ENCODE assay signal across 21 mouse cellular contexts in genomic region chr3:131190671-131191367, GRCm38 (mm10).
DNase-seq lines count a peak whose midpoint lies in the region; ATAC-seq and TF ChIP-seq lines count a peak whose summit lies in the region.
"Had no signal": no experiment of that assay in that cellular context is flagged by ENCODE, and none has a peak within 500 bp of the region (broad histone marks: within the 10 kb centered on the region; RNA-seq: fewer than 3 reads in every experiment).

No protein-coding gene starts in this region.

- peaks cover 17% of the 10 kb centered on the region; the same call in 1 of the 2 replicates for H3K4me1 ChIP-seq in forebrain, embryonic 12.5 days
- peaks cover 15% of the 10 kb centered on the region for H3K4me1 ChIP-seq in forebrain, embryonic 13.5 days
- H3K4me1 ChIP-seq in lung, embryonic 14.5 days (ENCODE audit: insufficient read depth), result no peaks in the 10 kb centered on the region
- no peaks in the 10 kb centered on the region for H3K4me1 ChIP-seq in lung, adult 2 months (ENCODE audit: control insufficient read depth, insufficient read depth, low read length)
- H3K4me1 ChIP-seq in midbrain, embryonic 15.5 days, result peaks cover 13% of the 10 kb centered on the region; the same call in 1 of the 2 replicates
- no peaks in the 10 kb centered on the region for H3K4me1 ChIP-seq in midbrain, postnatal 0 days (ENCODE audit: insufficient read depth, low read length)
- 0 out of 2 replicates have a peak, but pooled peaks cover 4% of the 10 kb centered on the region for H3K4me1 ChIP-seq in midbrain, embryonic 16.5 days (ENCODE audit: control insufficient read depth, insufficient read depth, low read length)
- H3K4me1 ChIP-seq: heart, embryonic 15.5 days had no signal

- no peak overlapping the region for H3K9ac ChIP-seq in forebrain, embryonic 12.5 days
- H3K9ac ChIP-seq in forebrain, embryonic 13.5 days, result no peak overlapping the region
- no peak overlapping the region for H3K9ac ChIP-seq in lung, embryonic 14.5 days
- no peak overlapping the region for H3K9ac ChIP-seq in midbrain, embryonic 15.5 days
- no peak overlapping the region for H3K9ac ChIP-seq in midbrain, postnatal 0 days (replicated peaks; ENCODE audit: low read length, poor library complexity, severe bottlenecking)
- H3K9ac ChIP-seq in midbrain, embryonic 16.5 days (ENCODE audit: low read depth, low read length), result no peak overlapping the region
- H3K9ac ChIP-seq: embryonic facial prominence, embryonic 13.5 days; heart, embryonic 15.5 days; hindbrain, embryonic 13.5 days had no signal

- no peaks in the 10 kb centered on the region for H3K9me3 ChIP-seq in forebrain, embryonic 12.5 days
- no peaks in the 10 kb centered on the region for H3K9me3 ChIP-seq in forebrain, embryonic 13.5 days (replicated peaks)
- no peaks in the 10 kb centered on the region for H3K9me3 ChIP-seq in lung, embryonic 14.5 days (ENCODE audit: low read depth, low read length)
- no peaks in the 10 kb centered on the region for H3K9me3 ChIP-seq in midbrain, embryonic 15.5 days
- no peaks in the 10 kb centered on the region for H3K9me3 ChIP-seq in midbrain, postnatal 0 days (ENCODE audit: low read length)
- no peaks in the 10 kb centered on the region for H3K9me3 ChIP-seq in midbrain, embryonic 16.5 days (replicated peaks; ENCODE audit: control insufficient read depth, low read length, poor library complexity, severe bottlenecking)
- H3K9me3 ChIP-seq: embryonic facial prominence, embryonic 13.5 days; heart, embryonic 15.5 days; hindbrain, embryonic 13.5 days had no signal

- no peaks in the 10 kb centered on the region for H3K27me3 ChIP-seq in forebrain, embryonic 12.5 days
- no peaks in the 10 kb centered on the region for H3K27me3 ChIP-seq in forebrain, embryonic 13.5 days
- no peaks in the 10 kb centered on the region for H3K27me3 ChIP-seq in lung, embryonic 14.5 days (ENCODE audit: insufficient read depth, low read length)
- no peaks in the 10 kb centered on the region for H3K27me3 ChIP-seq in midbrain, embryonic 15.5 days (replicated peaks)
- no peaks in the 10 kb centered on the region for H3K27me3 ChIP-seq in midbrain, postnatal 0 days (ENCODE audit: insufficient read depth, low read length)
- no peaks in the 10 kb centered on the region for H3K27me3 ChIP-seq in midbrain, embryonic 16.5 days (ENCODE audit: control insufficient read depth, insufficient read depth, low read depth, low read length)
- H3K27me3 ChIP-seq: embryonic facial prominence, embryonic 13.5 days; heart, embryonic 15.5 days; hindbrain, embryonic 13.5 days had no signal

- 76% methylated on average over 19 of the region's 19 CpGs for WGBS in forebrain, embryonic 12.5 days
- WGBS in forebrain, embryonic 13.5 days, result 83% methylated on average over 19 of the region's 19 CpGs
- 69% methylated on average over 19 of the region's 19 CpGs for WGBS in lung, embryonic 14.5 days
- WGBS in lung, adult 2 months, result 76% methylated on average over 19 of the region's 19 CpGs
- WGBS in midbrain, embryonic 15.5 days, result 84% methylated on average over 19 of the region's 19 CpGs
- WGBS in midbrain, postnatal 0 days, result 87% methylated on average over 19 of the region's 19 CpGs
- 86% methylated on average over 19 of the region's 19 CpGs for whole genome bisulfite sequencing in midbrain, embryonic 16.5 days

- H3K36me3 ChIP-seq in forebrain, embryonic 12.5 days (replicated peaks), result no peaks in the 10 kb centered on the region; the same call in 1 of the 2 replicates
- H3K36me3 ChIP-seq in forebrain, embryonic 13.5 days (ENCODE audit: poor library complexity, severe bottlenecking), result 0 out of 2 replicates have a peak, but pooled peaks cover 12% of the 10 kb centered on the region
- peaks cover 3% of the 10 kb centered on the region; the same call in 1 of the 2 replicates for H3K36me3 ChIP-seq in lung, embryonic 14.5 days (ENCODE audit: insufficient read depth)
- no peaks in the 10 kb centered on the region for H3K36me3 ChIP-seq in midbrain, embryonic 15.5 days (replicated peaks)
- H3K36me3 ChIP-seq in midbrain, postnatal 0 days (ENCODE audit: insufficient read depth, low read length), result no peaks in the 10 kb centered on the region
- no peaks in the 10 kb centered on the region for H3K36me3 ChIP-seq in midbrain, embryonic 16.5 days (ENCODE audit: control insufficient read depth, insufficient read depth, low read length)
- H3K36me3 ChIP-seq: heart, embryonic 15.5 days; hindbrain, embryonic 13.5 days had no signal

- TF ChIP-seq POLR2A in lung, adult 2 months (IDR thresholded peaks at IDR 0.05; ENCODE audit: borderline replicate concordance, extremely low read depth, low read depth, low read length), result no peak

- TF ChIP-seq CTCF in lung, embryonic 14.5 days (IDR thresholded peaks at IDR 0.05; ENCODE audit: low read depth), result no peak
- TF ChIP-seq CTCF in lung, adult 2 months (IDR thresholded peaks at IDR 0.05; ENCODE audit: insufficient read depth, low read length), result no peak
- TF ChIP-seq CTCF in midbrain, postnatal 0 days (IDR thresholded peaks at IDR 0.05), result no peak

- 0 out of 2 replicates have a peak, but pooled peaks have one; percentile 36 for ATAC-seq in forebrain, embryonic 12.5 days (ENCODE audit: low FRiP score)
- ATAC-seq in forebrain, embryonic 13.5 days, result no peak
- ATAC-seq in lung, embryonic 14.5 days (ENCODE audit: insufficient read depth), result peak; percentile 50; the same call in 1 of the 2 replicates
- ATAC-seq in midbrain, embryonic 15.5 days (replicated peaks), result 0 out of 2 replicates have a peak, but pooled peaks have one; percentile 46
- ATAC-seq in midbrain, postnatal 0 days (ENCODE audit: low FRiP score), result no peak
- ATAC-seq in midbrain, embryonic 16.5 days, result 0 out of 2 replicates have a peak, but pooled peaks have one; percentile 29
- ATAC-seq: activated CD4-positive, CD25-positive, alpha-beta regulatory T cell, adult 4 months; forebrain, embryonic 14.5 days had no signal

- DNase-seq in lung, embryonic 14.5 days, result no peak
- no peak for DNase-seq in lung, adult 2 months
- no peak for DNase-seq in midbrain, postnatal 0 days (ENCODE audit: low spot score)
- DNase-seq in thymus, adult 18-20 months, result no peak
- DNase-seq: adrenal gland, postnatal 25 days; cerebellum, adult 18-20 months; cerebellum, adult 9-11 months; cerebellum, postnatal 36 days; gastrocnemius, postnatal 36 days; heart, adult 18-20 months; heart, postnatal 14 days had no signal

- no peak overlapping the region for H3K4me3 ChIP-seq in forebrain, embryonic 12.5 days (replicated peaks)
- H3K4me3 ChIP-seq in forebrain, embryonic 13.5 days, result no peak overlapping the region
- no peak overlapping the region for H3K4me3 ChIP-seq in lung, embryonic 14.5 days (ENCODE audit: low read depth, low read length)
- no peak overlapping the region for H3K4me3 ChIP-seq in lung, adult 2 months (replicated peaks; ENCODE audit: extremely low read depth, low read depth, low read length)
- H3K4me3 ChIP-seq in midbrain, embryonic 15.5 days, result no peak overlapping the region
- H3K4me3 ChIP-seq in midbrain, postnatal 0 days (ENCODE audit: low read depth, low read length), result no peak overlapping the region
- H3K4me3 ChIP-seq in midbrain, embryonic 16.5 days (ENCODE audit: low read depth, low read length), result no peak overlapping the region
- H3K4me3 ChIP-seq: embryonic facial prominence, embryonic 13.5 days; heart, embryonic 15.5 days; hindbrain, embryonic 13.5 days had no signal

- no peak overlapping the region for H3K27ac ChIP-seq in forebrain, embryonic 12.5 days
- no peak overlapping the region for H3K27ac ChIP-seq in forebrain, embryonic 13.5 days
- no peak overlapping the region for H3K27ac ChIP-seq in lung, embryonic 14.5 days (ENCODE audit: low read depth)
- H3K27ac ChIP-seq in midbrain, embryonic 15.5 days, result no peak overlapping the region
- H3K27ac ChIP-seq in midbrain, postnatal 0 days (ENCODE audit: low read depth, low read length), result no peak overlapping the region
- no peak overlapping the region for H3K27ac ChIP-seq in midbrain, embryonic 16.5 days (ENCODE audit: low read length)
- H3K27ac ChIP-seq: heart, embryonic 15.5 days; hindbrain, embryonic 13.5 days had no signal

- H3K4me2 ChIP-seq in forebrain, embryonic 12.5 days, result no peak overlapping the region
- H3K4me2 ChIP-seq in forebrain, embryonic 13.5 days, result no peak overlapping the region
- 0 out of 2 replicates have a peak overlapping the region, but pooled peaks have one; percentile 32 for H3K4me2 ChIP-seq in lung, embryonic 14.5 days
- no peak overlapping the region for H3K4me2 ChIP-seq in midbrain, embryonic 15.5 days
- no peak overlapping the region for H3K4me2 ChIP-seq in midbrain, postnatal 0 days (ENCODE audit: low read depth, low read length, poor library complexity, severe bottlenecking)
- no peak overlapping the region for H3K4me2 ChIP-seq in midbrain, embryonic 16.5 days (ENCODE audit: low read length)
- H3K4me2 ChIP-seq: heart, embryonic 11.5 days; heart, embryonic 15.5 days; hindbrain, embryonic 13.5 days had no signal

Comparison
In these comparisons a context has a peak if more than half of its experiments do, and no peak if none do; other contexts are left out.
1. ATAC-seq: peak in forebrain, embryonic 12.5 days (single experiment), lung, embryonic 14.5 days (single experiment), midbrain, embryonic 15.5 days (single experiment) and midbrain, embryonic 16.5 days (single experiment); none in forebrain, embryonic 13.5 days (single experiment) and midbrain, postnatal 0 days (single experiment).